Mouse (Mus musculus) forebrain, embryonic 15.5 days (tissue): Measurements from ENCODE around the gene Diexf. TPM values are rescaled to one million over a fixed set of nuclear protein-coding genes. Genes with fewer than 3 reads are reported as not detected.

Experiments used
- ATAC-seq: fragments of 200-750 bp; cut with Nextera tagmentation; replicated peaks from 2 replicates; pipeline ENCODE4 v1.8.0; 2017; ENCODE audit warnings: mild to moderate bottlenecking, moderate TSS enrichment, moderate library complexity
- H3K27ac ChIP-seq: fragments of 300-500 bp; sonication (generic); replicated peaks from 2 replicates; pipeline ENCODE4 v1.5.1; 2015; ENCODE audit warnings: mild to moderate bottlenecking, inconsistent platforms
- H3K27me3 ChIP-seq: fragments of 300-500 bp; sonication (generic); 2 replicates; pipeline ENCODE4 v1.6.1; 2015; ENCODE audit warnings: inconsistent platforms
- H3K36me3 ChIP-seq: fragments of 300-500 bp; sonication (generic); 2 replicates; pipeline ENCODE4 v1.6.1; 2015; ENCODE audit warnings: mild to moderate bottlenecking, inconsistent platforms
- H3K4me1 ChIP-seq: fragments of 300-500 bp; sonication (generic); 2 replicates; pipeline ENCODE4 v1.6.1; 2015; ENCODE audit warnings: inconsistent platforms
- H3K4me2 ChIP-seq: fragments of 300-500 bp; sonication (generic); replicated peaks from 2 replicates; pipeline ENCODE4 v1.6.1; 2015; ENCODE audit warnings: mild to moderate bottlenecking, inconsistent platforms
- H3K4me3 ChIP-seq: fragments of 300-500 bp; sonication (generic); 2 replicates; pipeline ENCODE4 v1.5.1; 2015; ENCODE audit warnings: mild to moderate bottlenecking, inconsistent platforms
- H3K9ac ChIP-seq: fragments of 300-500 bp; sonication (generic); replicated peaks from 2 replicates; pipeline ENCODE4 v1.6.1; 2015; ENCODE audit warnings: mild to moderate bottlenecking, inconsistent platforms
- H3K9me3 ChIP-seq: fragments of 300-500 bp; sonication (generic); 2 replicates; pipeline ENCODE4 v1.6.1; 2016; ENCODE audit warnings: inconsistent platforms
- WGBS: fragments of 180-500 bp; shearing (Covaris S2); methylation state at CpG from one replicate; pipeline ENCODE4 v1.1.7; 2015; ENCODE audit warnings: mixed read lengths; 5-methylcytosine and 5-hydroxymethylcytosine counted together
- polyA plus RNA-seq: library from polyadenylated mRNA; unstranded; fragments of >200 nt; fragmentation: Nextera tagmentation; extraction: Ambion mirVana; gene quantifications from 2 replicates; pipeline ENCODE4 v1.2.1, GENCODE M21; 2015

The Diexf gene
- polyA plus RNA-seq, 1 experiment from 2014 or later = 11.2 TPM

- 80% methylated on average over 1 of the region's 1 CpGs for WGBS
- Histone ChIP-seq H3K27ac (no peak overlapping the region), H3K27me3 (no peaks in the 10 kb centered on the region), H3K4me2 (no peak overlapping the region), H3K9ac (no peak overlapping the region), H3K4me1 (peaks cover 10% of the 10 kb centered on the region), H3K36me3 (no peaks in the 10 kb centered on the region), H3K4me3 (no peak overlapping the region), H3K9me3 (no peaks in the 10 kb centered on the region)
- no peak for ATAC-seq
Observed at GRCm38 (mm10) chr1:193133726-193134125, 3.7 kb upstream of the Diexf start.

- H3K36me3 ChIP-seq = peaks cover 8% of the 10 kb centered on the region; the same call in 1 of the 2 replicates
- H3K27ac ChIP-seq = no peak overlapping the region
- H3K9ac ChIP-seq = no peak overlapping the region
- H3K4me2 ChIP-seq = no peak overlapping the region
- H3K4me1 ChIP-seq = peaks cover 17% of the 10 kb centered on the region
- no peaks in the 10 kb centered on the region for H3K27me3 ChIP-seq
- H3K9me3 ChIP-seq = no peaks in the 10 kb centered on the region
- H3K4me3 ChIP-seq = no peak overlapping the region
- no peak for ATAC-seq
Observed at GRCm38 (mm10) chr1:193132385-193132784, 2.3 kb upstream of the Diexf start.

- Histone ChIP-seq H3K9ac (no peak overlapping the region), H3K27me3 (no peaks in the 10 kb centered on the region), H3K27ac (no peak overlapping the region), H3K36me3 (peaks cover 17% of the 10 kb centered on the region), H3K4me1 (peaks cover 17% of the 10 kb centered on the region), H3K4me2 (no peak overlapping the region), H3K9me3 (no peaks in the 10 kb centered on the region), H3K4me3 (no peak overlapping the region)
- WGBS = 87% methylated on average over 6 of the region's 6 CpGs
- ATAC-seq = no peak
Observed at GRCm38 (mm10) chr1:193131311-193131948, 1.4 kb upstream of the Diexf start.

- Histone ChIP-seq H3K36me3 (peaks cover 19% of the 10 kb centered on the region), H3K4me2 (peak overlapping the region; percentile 51), H3K9ac (peak overlapping the region; percentile 54), H3K27me3 (no peaks in the 10 kb centered on the region), H3K4me1 (peaks cover 17% of the 10 kb centered on the region), H3K9me3 (no peaks in the 10 kb centered on the region), H3K27ac (peak overlapping the region; percentile 73), H3K4me3 (peak overlapping the region; percentile 86; the same call in 1 of the 2 replicates)
- ATAC-seq = peak; percentile 28
- 88% methylated on average over 8 of the region's 8 CpGs for WGBS
Observed at GRCm38 (mm10) chr1:193130839-193131238, 767 bp upstream of the Diexf start.

GRCm38 (mm10) chr1:193130456-193130825, 369 bp upstream of the Diexf start:
- Histone ChIP-seq H3K4me2 (peak overlapping the region; percentile 51), H3K4me1 (peaks cover 17% of the 10 kb centered on the region), H3K36me3 (peaks cover 19% of the 10 kb centered on the region), H3K4me3 (peak overlapping the region; percentile 86), H3K9ac (peak overlapping the region; percentile 54), H3K27ac (peak overlapping the region; percentile 73), H3K9me3 (no peaks in the 10 kb centered on the region), H3K27me3 (no peaks in the 10 kb centered on the region)
- ATAC-seq = peak; percentile 82
- WGBS = 23% methylated on average over 11 of the region's 11 CpGs

- H3K9me3 ChIP-seq = no peaks in the 10 kb centered on the region
- H3K4me2 ChIP-seq = peak overlapping the region; percentile 51
- no peaks in the 10 kb centered on the region for H3K27me3 ChIP-seq
- peaks cover 25% of the 10 kb centered on the region for H3K36me3 ChIP-seq
- ATAC-seq = no peak
- H3K27ac ChIP-seq = no peak overlapping the region
- peaks cover 17% of the 10 kb centered on the region for H3K4me1 ChIP-seq
- H3K9ac ChIP-seq = peak overlapping the region; percentile 73
- 33% methylated on average over 5 of the region's 5 CpGs for WGBS
- H3K4me3 ChIP-seq = peak overlapping the region; percentile 86
Observed at GRCm38 (mm10) chr1:193129321-193129720, 751 bp downstream of the Diexf start.

- WGBS = 95% methylated on average over 6 of the region's 6 CpGs
- Histone ChIP-seq H3K4me1 (peaks cover 17% of the 10 kb centered on the region), H3K4me2 (no peak overlapping the region), H3K36me3 (peaks cover 37% of the 10 kb centered on the region), H3K4me3 (no peak overlapping the region), H3K27ac (no peak overlapping the region), H3K9ac (no peak overlapping the region), H3K9me3 (no peaks in the 10 kb centered on the region), H3K27me3 (no peaks in the 10 kb centered on the region)
- no peak for ATAC-seq
Observed at GRCm38 (mm10) chr1:193128055-193128454, 2.0 kb downstream of the Diexf start.

- peaks cover 17% of the 10 kb centered on the region for H3K4me1 ChIP-seq
- no peak overlapping the region for H3K27ac ChIP-seq
- no peak overlapping the region for H3K4me3 ChIP-seq
- ATAC-seq = no peak
- WGBS = 75% methylated on average over 4 of the region's 4 CpGs
- no peaks in the 10 kb centered on the region for H3K27me3 ChIP-seq
- H3K9me3 ChIP-seq = no peaks in the 10 kb centered on the region
- H3K4me2 ChIP-seq = no peak overlapping the region
- H3K36me3 ChIP-seq = peaks cover 60% of the 10 kb centered on the region
- H3K9ac ChIP-seq = no peak overlapping the region
Observed at GRCm38 (mm10) chr1:193125835-193126234, 4.2 kb downstream of the Diexf start.

- H3K9me3 ChIP-seq = no peaks in the 10 kb centered on the region
- no peak overlapping the region for H3K9ac ChIP-seq
- H3K27me3 ChIP-seq = no peaks in the 10 kb centered on the region
- no peak for ATAC-seq
- H3K4me2 ChIP-seq = no peak overlapping the region
- no peak overlapping the region for H3K4me3 ChIP-seq
- H3K36me3 ChIP-seq = peaks cover 83% of the 10 kb centered on the region
- peaks cover 5% of the 10 kb centered on the region for H3K4me1 ChIP-seq
- WGBS = 96% methylated on average over 6 of the region's 6 CpGs
- H3K27ac ChIP-seq = no peak overlapping the region
Observed at GRCm38 (mm10) chr1:193123290-193123689, 6.8 kb downstream of the Diexf start.

- peaks cover 1% of the 10 kb centered on the region; the same call in 1 of the 2 replicates for H3K4me1 ChIP-seq
- H3K4me2 ChIP-seq = no peak overlapping the region
- no peak for ATAC-seq
- H3K27me3 ChIP-seq = no peaks in the 10 kb centered on the region
- H3K9ac ChIP-seq = no peak overlapping the region
- peaks cover 85% of the 10 kb centered on the region for H3K36me3 ChIP-seq
- no peaks in the 10 kb centered on the region for H3K9me3 ChIP-seq
- H3K4me3 ChIP-seq = no peak overlapping the region
- 93% methylated on average over 7 of the region's 7 CpGs for WGBS
- H3K27ac ChIP-seq = no peak overlapping the region
Observed at GRCm38 (mm10) chr1:193122793-193123192, 7.3 kb downstream of the Diexf start.

- no peak overlapping the region for H3K4me3 ChIP-seq
- H3K4me1 ChIP-seq = no peaks in the 10 kb centered on the region
- H3K9ac ChIP-seq = no peak overlapping the region
- H3K4me2 ChIP-seq = no peak overlapping the region
- peaks cover 94% of the 10 kb centered on the region for H3K36me3 ChIP-seq
- H3K27me3 ChIP-seq = no peaks in the 10 kb centered on the region
- ATAC-seq = no peak
- H3K9me3 ChIP-seq = no peaks in the 10 kb centered on the region
- 92% methylated on average over 9 of the region's 9 CpGs for WGBS
- no peak overlapping the region for H3K27ac ChIP-seq
Observed at GRCm38 (mm10) chr1:193112093-193112492, 18.0 kb downstream of the Diexf start.

GRCm38 (mm10) chr1:193102996-193103395, 27.1 kb downstream of the Diexf start:
- Histone ChIP-seq H3K36me3 (peaks cover 39% of the 10 kb centered on the region), H3K4me2 (no peak overlapping the region), H3K4me3 (no peak overlapping the region), H3K4me1 (no peaks in the 10 kb centered on the region), H3K27me3 (no peaks in the 10 kb centered on the region), H3K9me3 (no peaks in the 10 kb centered on the region), H3K27ac (no peak overlapping the region), H3K9ac (no peak overlapping the region)
- ATAC-seq = no peak
- 91% methylated on average over 3 of the region's 3 CpGs for whole genome bisulfite sequencing

GRCm38 (mm10) chr1:193102556-193102955, 27.5 kb downstream of the Diexf start:
- no peak overlapping the region for H3K27ac ChIP-seq
- H3K9me3 ChIP-seq = no peaks in the 10 kb centered on the region
- H3K4me2 ChIP-seq = no peak overlapping the region
- no peaks in the 10 kb centered on the region for H3K4me1 ChIP-seq
- ATAC-seq = no peak
- WGBS = 92% methylated on average over 5 of the region's 5 CpGs
- H3K4me3 ChIP-seq = no peak overlapping the region
- H3K27me3 ChIP-seq = no peaks in the 10 kb centered on the region
- H3K36me3 ChIP-seq = peaks cover 36% of the 10 kb centered on the region
- H3K9ac ChIP-seq = no peak overlapping the region
